Mouse (Mus musculus): ENCODE data around the gene Trpm5. TPM values are rescaled to one million over a fixed set of nuclear protein-coding genes. Genes with fewer than 3 reads are reported as not detected.

The Trpm5 gene
- total RNA-seq, 4 experiments from 2014 or later = not detected

GRCm38 (mm10) chr7:143106062-143106461 is 11.6 kb upstream of the Trpm5 start, which contains the start of gene Kcnq1:
Gene Kcnq1 (plus strand): TSS chr7:143106362.
- DNase-seq (ENCODE audit: low spot score in 2 of 2) = no peak

GRCm38 (mm10) chr7:143105258-143105897 is 10.9 kb upstream of the Trpm5 start:
- DNase-seq (ENCODE audit: low spot score in 2 of 2) = no peak

- DNase-seq (ENCODE audit: low spot score in 2 of 2) = no peak
These were observed 6.3 kb upstream of the Trpm5 start for GRCm38 (mm10) chr7:143100759-143101158.

GRCm38 (mm10) chr7:143095554-143095907 is 1.1 kb upstream of the Trpm5 start:
- no peak for DNase-seq (ENCODE audit: low spot score in 2 of 2)

- DNase-seq (ENCODE audit: low spot score in 2 of 2) = no peak
These were observed 595 bp downstream of the Trpm5 start for GRCm38 (mm10) chr7:143093847-143094246.

GRCm38 (mm10) chr7:143087070-143087579 is 7.3 kb downstream of the Trpm5 start:
- no peak for DNase-seq (ENCODE audit: low spot score in 2 of 2)

- DNase-seq (ENCODE audit: low spot score in 2 of 2) = peak; percentile 42 to 52
These were observed 8.1 kb downstream of the Trpm5 start for GRCm38 (mm10) chr7:143086366-143086765.

GRCm38 (mm10) chr7:143083708-143084107 is 10.7 kb downstream of the Trpm5 start:
- no peak for DNase-seq (ENCODE audit: low spot score in 2 of 2)

- DNase-seq (ENCODE audit: low spot score in 2 of 2) = no peak
These were observed 12.4 kb downstream of the Trpm5 start for GRCm38 (mm10) chr7:143082024-143082423.

GRCm38 (mm10) chr7:143077351-143077750 is 17.1 kb downstream of the Trpm5 start:
- DNase-seq (ENCODE audit: low spot score in 2 of 2) = no peak

- no peak for DNase-seq (ENCODE audit: low spot score in 2 of 2)
These were observed 19.0 kb downstream of the Trpm5 start for GRCm38 (mm10) chr7:143075394-143075793.

GRCm38 (mm10) chr7:143073086-143073485 is 21.4 kb downstream of the Trpm5 start:
- DNase-seq (ENCODE audit: low spot score in 2 of 2) = no peak

GRCm38 (mm10) chr7:143072605-143073004 is 21.8 kb downstream of the Trpm5 start:
- DNase-seq (ENCODE audit: low spot score in 2 of 2) = no peak

GRCm38 (mm10) chr7:143070506-143071070 is 23.9 kb downstream of the Trpm5 start:
- no peak for DNase-seq (ENCODE audit: low spot score in 2 of 2)

GRCm38 (mm10) chr7:143069751-143070400 is 24.6 kb downstream of the Trpm5 start:
- no peak for DNase-seq (ENCODE audit: low spot score in 2 of 2)

- DNase-seq (ENCODE audit: low spot score in 2 of 2) = peak; percentile 97 to 99
These were observed 25.4 kb downstream of the Trpm5 start, which contains the start of gene Tssc4 for GRCm38 (mm10) chr7:143068882-143069591. Gene Tssc4 (plus strand): TSS chr7:143069249.

GRCm38 (mm10) chr7:143068316-143068881 is 26.0 kb downstream of the Trpm5 start:
- peak in 1 of 2 experiments; percentile 37 for DNase-seq (ENCODE audit: low spot score in 2 of 2)

- DNase-seq (ENCODE audit: low spot score in 2 of 2) = no peak
These were observed 26.5 kb downstream of the Trpm5 start for GRCm38 (mm10) chr7:143067897-143068296.

GRCm38 (mm10) chr7:143067469-143067868 is 27.0 kb downstream of the Trpm5 start:
- no peak for DNase-seq (ENCODE audit: low spot score in 2 of 2)

GRCm38 (mm10) chr7:143065692-143066091 is 28.8 kb downstream of the Trpm5 start:
- DNase-seq (ENCODE audit: low spot score in 2 of 2) = no peak

- no peak for DNase-seq (ENCODE audit: low spot score in 2 of 2)
These were observed 30.2 kb downstream of the Trpm5 start for GRCm38 (mm10) chr7:143064226-143064625.
